Mouse (Mus musculus) embryo, embryonic 11 days (tissue): ENCODE results near the gene Cd300lb.
"Not testable (repeated sequence)": the region's sequence is repeated elsewhere in the genome, so short reads cannot be mapped to it uniquely, and the experiment has no call there.

Experiments
- DNase-seq: peaks from one replicate; pipeline ENCODE4 v3.0.0-alpha.2; 2015

Gene Cd300lb

DNA sequence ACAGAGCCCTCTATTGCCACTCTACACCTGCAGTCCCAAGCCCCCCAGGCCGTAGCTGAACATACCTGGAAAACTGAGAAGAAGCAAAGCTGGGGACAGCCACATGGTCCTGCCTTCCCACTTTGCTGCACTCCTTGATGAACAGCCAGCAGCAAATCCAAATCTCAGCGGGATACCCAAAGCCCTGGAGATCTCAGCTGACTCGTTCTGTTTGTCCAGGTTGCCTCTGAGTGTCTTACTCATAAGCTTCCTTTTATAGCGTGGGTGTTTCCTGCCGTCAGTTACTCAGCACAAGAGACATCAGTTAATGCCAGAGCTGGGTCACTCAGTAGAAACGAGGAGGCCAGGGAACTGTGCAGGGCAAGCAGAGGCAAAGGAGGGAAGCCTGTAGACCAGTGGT is at the start of gene Cd300lb:
Gene Cd300lb, minus strand, starts transcription at position 243 of the 400 bp plus-strand sequence.
- DNase-seq, result no peak

DNA sequence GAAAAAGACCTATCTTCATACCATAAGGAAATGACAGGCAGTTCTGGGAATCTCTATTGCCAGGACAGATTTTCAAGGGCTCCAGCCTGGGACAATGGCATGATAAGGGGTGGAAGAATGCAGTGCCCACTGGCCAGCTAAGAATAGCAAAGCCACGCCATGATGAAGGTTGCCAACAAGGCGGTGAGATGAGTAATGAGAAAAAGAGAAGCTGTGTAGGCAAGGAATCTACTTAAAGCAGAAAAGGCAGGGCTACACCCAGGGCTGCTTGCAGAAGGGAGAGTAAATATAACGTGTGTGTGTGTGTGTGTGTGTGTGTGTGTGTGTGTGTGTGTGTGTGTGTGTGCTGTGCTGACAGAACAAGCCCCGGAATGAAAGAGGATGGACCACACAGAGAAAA is 47.7 kb upstream of the Cd300lb start:
- DNase-seq, result no peak

- DNase-seq, result no peak
Measured at GRCm38 (mm10) chr11:114972726-114973125, 38.5 kb upstream of the Cd300lb start.

DNA sequence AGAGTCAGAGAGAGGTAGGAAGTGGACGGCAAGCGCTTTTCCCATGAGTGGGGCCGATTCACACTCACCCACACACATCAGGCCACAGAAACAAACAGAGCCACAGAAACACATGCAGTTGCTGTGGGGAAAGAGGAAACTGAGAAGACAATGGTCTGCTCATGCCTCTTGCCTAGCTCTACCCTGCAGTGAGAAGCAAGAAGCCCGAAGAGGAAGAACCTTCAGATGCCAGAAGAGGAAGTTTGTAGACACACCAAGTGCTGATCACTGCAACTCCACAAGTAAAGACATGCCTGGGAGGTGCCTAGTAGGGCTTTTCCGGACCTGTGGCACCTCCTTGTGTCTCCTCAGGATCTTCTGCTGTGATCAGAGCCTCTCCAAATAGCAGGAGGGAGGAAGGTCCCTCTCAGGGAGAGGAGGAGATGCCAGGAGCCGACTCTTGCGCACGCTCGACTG is 34.6 kb upstream of the Cd300lb start, which contains the start of gene Cd300c:
Gene Cd300c, minus strand, starts transcription at position 406 of the 456 bp plus-strand sequence.
- no peak for DNase-seq

GRCm38 (mm10) chr11:114965182-114965828 is 31.1 kb upstream of the Cd300lb start:
- DNase-seq, result no peak

GRCm38 (mm10) chr11:114960369-114960768 is 26.2 kb upstream of the Cd300lb start:
- no peak for DNase-seq

- DNase-seq, result no peak
Measured at GRCm38 (mm10) chr11:114933591-114933990, 595 bp downstream of the Cd300lb start.

DNA sequence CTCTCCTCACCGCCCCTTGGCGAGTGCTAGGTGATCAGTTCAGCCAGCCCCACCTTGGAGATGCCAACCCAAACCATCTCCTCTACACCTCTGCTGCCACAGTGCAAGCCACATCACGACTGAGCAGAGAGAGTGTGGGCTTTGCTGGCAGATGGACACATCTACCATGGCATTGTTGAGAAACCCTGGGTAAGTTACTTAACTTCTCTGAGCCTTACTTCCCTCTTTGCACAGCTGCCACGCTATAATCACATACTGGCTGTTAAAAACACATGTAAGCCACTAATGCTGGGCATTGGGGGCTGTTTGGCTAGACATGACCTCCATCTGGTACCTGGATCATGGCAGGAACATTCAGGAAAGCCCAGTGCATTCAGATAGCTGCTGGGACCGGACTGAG is 3.1 kb downstream of the Cd300lb start:
- no peak for DNase-seq

DNA sequence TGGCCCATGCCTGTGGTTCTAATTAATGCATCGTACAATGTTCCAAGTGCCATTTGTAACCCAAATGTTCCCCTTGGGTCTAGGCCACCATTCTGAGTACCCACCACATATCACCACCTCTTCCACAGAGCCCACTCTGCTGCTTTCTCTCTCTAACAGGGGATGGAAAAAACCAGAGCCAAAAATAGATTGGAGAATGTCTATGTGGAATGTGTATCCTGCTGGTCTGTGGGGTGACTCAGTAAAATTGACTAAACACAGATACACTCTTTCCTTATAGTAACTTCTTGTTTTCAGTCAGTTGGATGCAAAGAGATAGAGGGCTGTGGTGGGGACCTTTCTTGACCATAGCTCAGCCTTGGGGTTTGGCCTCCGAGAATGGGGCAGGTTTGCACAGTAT is 4.6 kb downstream of the Cd300lb start:
- no peak for DNase-seq

DNA sequence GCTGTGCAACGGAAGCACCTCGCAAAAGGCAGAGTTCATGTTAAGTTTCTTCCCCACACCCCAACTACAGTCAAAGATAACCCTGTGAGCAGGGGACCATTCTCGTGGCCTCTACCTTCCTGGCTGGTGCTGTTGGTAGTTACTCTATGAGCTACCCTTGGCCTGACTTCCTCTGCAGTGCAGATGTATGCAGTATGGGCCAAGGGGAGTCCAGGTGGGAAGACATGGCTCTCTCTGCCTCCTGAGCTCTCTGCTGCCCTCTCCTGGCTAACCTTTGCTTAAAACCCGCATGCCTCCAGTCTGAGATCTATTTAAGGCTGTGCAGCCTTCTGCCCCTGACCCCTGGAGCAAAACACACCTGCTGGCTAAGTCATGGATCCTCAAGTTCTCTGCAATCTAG is 10.2 kb downstream of the Cd300lb start:
- peak; percentile 24 for DNase-seq

- no peak for DNase-seq
Measured at GRCm38 (mm10) chr11:114922439-114922838, 11.7 kb downstream of the Cd300lb start.

DNA sequence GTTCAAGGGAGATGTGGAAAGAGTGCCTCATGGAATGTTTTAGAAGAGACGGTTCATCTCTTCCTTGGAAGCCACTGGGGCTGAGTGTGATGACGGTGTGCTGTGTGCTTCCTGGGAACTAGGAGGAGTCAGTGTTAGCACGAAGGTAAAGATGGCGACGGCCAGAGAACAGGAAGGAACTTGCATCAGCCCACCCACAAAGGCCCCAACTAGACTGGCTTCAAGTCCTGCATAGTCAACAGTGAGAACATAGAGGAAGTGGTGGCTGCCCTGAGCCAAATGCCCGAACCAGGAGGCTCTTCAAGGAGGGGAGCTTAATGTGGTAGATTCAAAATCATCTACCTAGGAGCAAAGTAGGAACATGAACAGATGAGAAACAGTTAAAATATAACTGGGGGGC is 17.1 kb downstream of the Cd300lb start:
- DNase-seq, result no peak

DNA sequence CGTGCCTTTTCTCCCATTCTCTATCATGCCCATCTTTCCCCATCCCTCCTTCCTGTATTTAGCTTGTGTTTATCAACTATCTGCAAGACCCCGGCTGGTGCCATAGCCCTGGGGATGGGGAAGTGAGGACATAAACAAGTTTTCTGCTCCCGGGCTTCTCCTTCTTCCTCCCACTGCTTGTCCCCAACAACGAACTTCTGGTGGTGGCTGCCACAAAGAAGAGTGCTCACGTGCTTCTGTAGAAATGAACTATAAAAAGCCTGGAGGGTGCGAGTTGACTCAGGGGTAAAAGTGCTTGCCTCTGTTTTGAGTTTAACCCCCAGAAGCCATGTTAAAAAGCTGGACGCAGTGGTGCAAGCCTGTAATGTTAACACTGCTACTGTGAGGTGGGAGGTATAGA is 19.2 kb downstream of the Cd300lb start:
- no peak for DNase-seq

DNA sequence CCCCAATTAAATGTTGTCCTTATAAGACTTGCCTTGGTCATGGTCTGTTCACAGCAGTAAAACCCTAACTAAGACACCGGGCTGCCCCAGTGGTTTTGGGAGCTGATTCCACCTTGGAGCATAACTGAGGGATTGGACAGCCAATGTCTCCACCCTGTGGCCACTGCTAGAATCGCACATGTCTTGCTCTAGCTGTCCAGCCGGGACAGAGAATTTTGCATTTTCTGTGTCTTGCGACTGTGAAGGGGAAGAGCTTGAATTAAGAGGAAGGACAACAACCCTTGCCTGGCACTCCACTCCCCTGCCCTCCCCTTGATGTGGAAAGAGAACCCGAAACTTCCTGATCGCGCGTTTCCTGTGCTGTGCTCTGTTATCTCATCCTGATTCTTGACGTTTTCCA is 21.3 kb downstream of the Cd300lb start:
- peak; percentile 86 for DNase-seq

- not testable (repeated sequence) for DNase-seq
Measured at GRCm38 (mm10) chr11:114909538-114909937, 24.6 kb downstream of the Cd300lb start.

DNA sequence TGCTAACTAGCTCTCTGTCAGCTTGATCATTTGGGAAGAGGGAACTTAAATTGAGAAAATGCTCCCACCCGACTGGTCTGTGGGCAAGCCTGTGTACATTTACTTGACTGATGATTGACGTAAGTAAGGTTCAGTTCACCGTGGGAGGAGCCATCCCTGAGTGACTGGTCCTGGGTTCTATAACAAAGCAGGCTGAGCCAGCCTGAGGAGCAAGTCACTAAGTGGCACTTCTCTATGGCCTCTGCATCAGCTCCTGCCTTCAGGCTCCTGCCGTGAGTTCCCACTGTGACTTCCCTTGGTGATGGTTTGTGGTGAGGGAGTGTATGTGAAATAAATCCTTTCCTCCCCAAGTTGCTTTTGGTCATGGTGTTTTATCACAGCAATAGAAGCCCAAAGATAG is 26.1 kb downstream of the Cd300lb start:
- DNase-seq, result no peak

DNA sequence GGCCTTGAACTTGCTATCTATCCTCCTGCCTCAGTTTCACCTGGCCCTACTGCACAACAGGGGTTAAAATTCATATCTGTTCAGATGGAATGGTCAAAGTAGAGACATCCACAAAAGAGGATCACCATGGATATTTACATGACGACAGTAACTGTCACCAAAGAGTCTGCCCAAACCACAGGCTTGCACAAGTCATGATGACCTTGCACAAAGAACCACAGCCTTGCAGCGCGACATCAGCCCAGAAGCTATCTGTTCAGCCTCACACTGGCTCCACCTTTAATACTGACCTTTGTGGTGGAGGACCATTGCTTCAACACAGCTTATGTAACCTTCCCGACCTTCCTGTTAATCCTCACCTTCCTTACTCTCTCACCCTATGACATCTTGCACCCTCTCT is 26.6 kb downstream of the Cd300lb start:
- no peak for DNase-seq

DNA sequence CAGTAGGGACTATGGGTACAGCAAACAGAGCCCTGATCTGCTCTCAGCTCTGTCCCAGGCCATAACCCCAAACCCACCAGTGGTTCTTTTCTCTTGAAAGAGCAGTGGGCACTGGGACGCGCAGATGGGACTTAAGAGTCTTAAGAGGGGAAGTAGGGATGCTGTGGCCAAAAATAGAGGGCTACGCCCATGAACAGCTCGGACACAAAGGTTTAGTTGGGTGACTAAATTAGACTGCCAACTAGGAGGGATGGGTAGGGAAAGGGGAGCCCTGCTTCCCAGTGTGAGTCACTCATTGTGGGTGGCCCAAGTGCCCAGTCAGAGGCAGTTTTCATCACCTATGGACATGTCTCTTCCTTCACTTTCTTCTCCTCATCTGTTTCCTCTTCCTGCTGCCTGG is 31.0 kb downstream of the Cd300lb start:
- DNase-seq, result no peak

DNA sequence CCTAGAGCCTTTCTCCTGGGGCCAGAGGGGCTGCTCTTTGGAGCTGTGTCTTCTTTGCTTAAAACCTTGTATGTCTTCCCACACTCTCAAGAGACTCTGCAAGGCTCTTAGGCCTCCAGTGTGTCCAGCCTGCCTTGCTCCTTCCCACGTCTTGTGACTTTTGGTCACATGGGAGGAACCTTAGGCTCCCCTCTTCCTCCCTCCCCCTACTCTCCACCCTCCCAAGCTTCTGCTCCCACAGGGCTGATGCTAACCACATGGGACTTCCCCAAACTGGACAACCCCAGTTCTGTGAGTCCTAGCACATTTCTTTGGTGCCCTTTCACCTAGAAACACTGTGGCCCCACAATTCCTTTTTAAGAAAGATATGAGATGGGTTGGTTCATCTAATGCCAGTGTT is 36.2 kb downstream of the Cd300lb start:
- DNase-seq, result no peak

GRCm38 (mm10) chr11:114896085-114896484 is 38.1 kb downstream of the Cd300lb start:
- no peak for DNase-seq

DNA sequence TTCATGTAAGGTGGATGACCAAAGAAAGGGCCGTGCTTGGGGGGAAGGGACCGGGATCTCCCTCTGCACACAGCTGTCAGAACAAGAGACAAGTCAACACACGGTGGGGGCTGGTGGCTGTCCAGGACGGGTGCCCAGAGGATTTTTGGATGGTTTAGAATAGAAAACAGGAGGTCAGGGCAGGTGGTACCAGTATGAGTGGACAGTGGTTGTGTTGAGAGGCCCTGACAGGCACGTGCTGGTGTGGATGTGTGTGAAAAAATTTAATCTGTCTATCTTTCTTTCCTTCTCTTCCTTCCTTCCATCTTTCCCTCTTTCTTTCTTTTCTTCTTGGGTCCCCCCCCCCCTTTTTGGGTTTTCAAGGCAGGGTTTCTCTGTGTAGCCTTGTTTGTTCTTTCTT is 43.6 kb downstream of the Cd300lb start:
- DNase-seq, result no peak

DNA sequence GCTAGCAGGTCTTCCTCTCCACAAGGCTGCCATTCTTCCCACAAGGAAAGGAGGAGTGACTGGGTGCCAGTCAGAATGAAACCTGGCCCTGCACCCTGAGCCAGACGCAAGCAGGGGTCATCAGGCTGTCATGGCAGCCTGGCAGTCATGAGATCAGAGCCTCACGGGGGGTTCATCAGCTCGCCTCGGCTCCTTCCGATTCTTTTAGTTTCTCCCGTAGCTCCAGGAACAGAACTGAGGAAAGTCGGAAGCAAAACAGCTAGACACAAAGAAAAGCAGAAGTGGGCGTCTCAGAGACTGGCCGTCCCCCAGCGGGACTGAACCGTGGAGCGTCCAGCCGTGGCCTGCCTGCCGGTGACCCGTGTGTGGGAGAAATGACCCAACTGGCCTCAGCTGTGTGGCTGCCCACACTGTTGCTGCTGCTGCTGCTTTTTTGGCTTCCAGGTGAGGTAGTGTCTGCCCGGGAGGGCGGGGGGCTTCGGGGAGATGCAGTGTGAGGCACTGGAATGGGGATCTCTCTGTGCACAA is 44.1 kb downstream of the Cd300lb start, which contains the start of gene Cd300a:
Gene Cd300a, plus strand, starts transcription at position 51 of the 528 bp plus-strand sequence.
- no peak for DNase-seq

GRCm38 (mm10) chr11:114884380-114885100 is 49.6 kb downstream of the Cd300lb start:
- no peak for DNase-seq

- no peak for DNase-seq
Measured at GRCm38 (mm10) chr11:114883251-114883789, 50.9 kb downstream of the Cd300lb start.
